Mouse (Mus musculus) G1E (cell line): ENCODE results near the gene Psmc3ip.

Experiments
- CTCF ChIP-seq: IDR thresholded peaks from 2 replicates; pipeline ENCODE4 v1.5.1; 2012; ENCODE audit warnings: low read depth, low read length, inconsistent platforms, mixed read lengths
- GATA1 ChIP-seq: IDR thresholded peaks from 2 replicates; pipeline ENCODE4 v1.6.1; 2012; ENCODE audit warnings: borderline replicate concordance, low read length, inconsistent platforms, mixed read lengths
- POLR2AphosphoS5 ChIP-seq: IDR thresholded peaks from 2 replicates; pipeline ENCODE4 v1.6.1; 2012; ENCODE audit warnings: low read depth, low read length, inconsistent platforms; ENCODE audit not compliant: insufficient replicate concordance

- no peak for TF ChIP-seq CTCF
- TF ChIP-seq GATA1: no peak
- TF ChIP-seq POLR2AphosphoS5: no peak
These were observed 14.8 kb downstream of the Psmc3ip start for GRCm38 (mm10) chr11:101080421-101080820.
